8 mouse cellular contexts compared by ENCODE assay signal in genomic region chr7:80782155-80783109, GRCm38 (mm10). TPM values are rescaled to one million over a fixed set of nuclear protein-coding genes. Genes with fewer than 3 reads are reported as not detected.
DNase-seq lines count a peak whose midpoint lies in the region; ATAC-seq lines count a peak whose summit lies in the region.

No protein-coding gene starts in this region.

- H3K9ac ChIP-seq in lung, embryonic 16.5 days (ENCODE audit: low read length), result no peak overlapping the region
- no peak overlapping the region for H3K9ac ChIP-seq in embryonic facial prominence, embryonic 13.5 days

- ATAC-seq in lung, embryonic 16.5 days (ENCODE audit: low read depth), result no peak
- no peak for ATAC-seq in embryonic facial prominence, embryonic 13.5 days (ENCODE audit: insufficient number of reproducible peaks, insufficient read depth, low FRiP score, low TSS enrichment, low read depth)

- H3K27ac ChIP-seq in lung, embryonic 16.5 days (ENCODE audit: low read length), result peak overlapping the region; percentile 45
- H3K27ac ChIP-seq in embryonic facial prominence, embryonic 13.5 days, result 0 out of 2 replicates have a peak overlapping the region, but pooled peaks have one; percentile 17
- no peak overlapping the region for H3K27ac ChIP-seq in midbrain, embryonic 10.5 days (replicated peaks)

- no peaks in the 10 kb centered on the region for H3K27me3 ChIP-seq in lung, embryonic 16.5 days (ENCODE audit: control insufficient read depth, insufficient read depth, low read depth, low read length)
- H3K27me3 ChIP-seq in embryonic facial prominence, embryonic 13.5 days, result no peaks in the 10 kb centered on the region
- no peaks in the 10 kb centered on the region for H3K27me3 ChIP-seq in midbrain, embryonic 10.5 days (ENCODE audit: low read depth, poor library complexity, severe bottlenecking)

- no peak overlapping the region for H3K4me3 ChIP-seq in lung, embryonic 16.5 days (ENCODE audit: low read length)
- no peak overlapping the region for H3K4me3 ChIP-seq in embryonic facial prominence, embryonic 13.5 days
- no peak overlapping the region for H3K4me3 ChIP-seq in midbrain, embryonic 10.5 days

- 48% methylated on average over 17 of the region's 17 CpGs for WGBS in lung, embryonic 16.5 days
- 61% methylated on average over 17 of the region's 17 CpGs for WGBS in embryonic facial prominence, embryonic 13.5 days
- 85% methylated on average over 17 of the region's 17 CpGs for WGBS in midbrain, embryonic 10.5 days

- intact Hi-C loops in left cerebral cortex, postnatal 14 days (cut with DNase I), result no loop called here

- no peaks in the 10 kb centered on the region for H3K36me3 ChIP-seq in lung, embryonic 16.5 days (ENCODE audit: control insufficient read depth, insufficient read depth, low read length)
- H3K36me3 ChIP-seq in embryonic facial prominence, embryonic 13.5 days, result no peaks in the 10 kb centered on the region
- H3K36me3 ChIP-seq in midbrain, embryonic 10.5 days, result no peaks in the 10 kb centered on the region

- DNase-seq in lung, postnatal 10 days, result no peak
- peak; percentile 46 to 58 for DNase-seq in lung, postnatal 4 days
- peak; percentile 43 to 63 for DNase-seq in thymus, postnatal 36 days
- DNase-seq in midbrain, embryonic 10.5 days (ENCODE audit: low spot score), result no peak
- no peak for DNase-seq in left cerebral cortex, postnatal 14 days (ENCODE audit: low spot score in 2 of 2)
- DNase-seq in cerebellum, postnatal 10 days, result no peak

- no peak overlapping the region for H3K4me2 ChIP-seq in lung, embryonic 16.5 days (ENCODE audit: low read depth, low read length)
- no peak overlapping the region for H3K4me2 ChIP-seq in embryonic facial prominence, embryonic 13.5 days

- H3K9me3 ChIP-seq in lung, embryonic 16.5 days (ENCODE audit: control insufficient read depth, low read length), result no peaks in the 10 kb centered on the region
- H3K9me3 ChIP-seq in embryonic facial prominence, embryonic 13.5 days, result no peaks in the 10 kb centered on the region
- H3K9me3 ChIP-seq in midbrain, embryonic 10.5 days (replicated peaks), result no peaks in the 10 kb centered on the region

- H3K4me1 ChIP-seq in lung, embryonic 16.5 days (replicated peaks; ENCODE audit: control insufficient read depth, insufficient read depth, low read length), result peaks cover 43% of the 10 kb centered on the region
- peaks cover 39% of the 10 kb centered on the region for H3K4me1 ChIP-seq in embryonic facial prominence, embryonic 13.5 days
- H3K4me1 ChIP-seq in midbrain, embryonic 10.5 days, result peaks cover 8% of the 10 kb centered on the region

RNA-seq across cellular contexts. Expression of gene Iqgap1, which starts 43.3 kb away (rescaled TPM):
- 136 and 141 TPM in 2 replicates for polyA plus RNA-seq in lung, embryonic 16.5 days (2015; fragmentation: Nextera tagmentation; extraction: Ambion mirVana)
- 56.0 and 61.2 TPM in 2 replicates for polyA plus RNA-seq in embryonic facial prominence, embryonic 13.5 days (2015; fragmentation: Nextera tagmentation; extraction: Ambion mirVana)
- 23.7 and 27.1 TPM in 2 replicates for polyA plus RNA-seq in midbrain, embryonic 10.5 days (2016; fragmentation: Nextera tagmentation; extraction: Ambion mirVana)
- 10 to 100 TPM; 22.6 to 27.0 TPM for total RNA-seq in left cerebral cortex, postnatal 14 days (2021)

Comparison
In these comparisons a context has a peak if more than half of its experiments do, and no peak if none do; other contexts are left out.
1. DNase-seq: peak in lung, postnatal 4 days (2 of 2) and thymus, postnatal 36 days (2 of 2); none in lung, postnatal 10 days (single experiment), midbrain, embryonic 10.5 days (single experiment), left cerebral cortex, postnatal 14 days (0 of 2) and cerebellum, postnatal 10 days (0 of 2).